Mouse (Mus musculus): Measurements from ENCODE around the gene Samd4b.
"Not testable (repeated sequence)": the region's sequence is repeated elsewhere in the genome, so short reads cannot be mapped to it uniquely, and the experiment has no call there.

Samd4b gene

DNA sequence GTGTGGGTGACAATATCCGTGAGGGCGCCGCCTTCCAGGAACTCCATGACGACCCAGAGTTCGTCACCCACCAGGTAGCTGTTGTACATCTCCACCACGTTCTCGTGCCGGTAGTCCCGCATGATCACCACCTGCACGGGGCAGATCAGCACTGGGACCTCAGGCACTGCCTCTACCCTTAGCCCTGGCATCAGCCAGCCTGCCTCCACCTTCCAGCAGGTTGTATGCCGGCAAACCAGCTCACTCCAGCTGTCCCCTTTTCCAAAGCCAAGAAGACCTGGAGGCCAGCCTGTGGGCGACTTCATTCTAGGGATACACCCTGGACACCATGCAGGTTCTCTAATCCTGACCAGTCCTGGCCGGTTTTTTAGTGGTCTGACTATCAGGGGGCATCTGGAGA lies 35.0 kb downstream of the Samd4b start:
- DNase-seq (ENCODE audit: low spot score in 2 of 2), result no peak

GRCm38 (mm10) chr7:28562371-28562770 lies 35.6 kb downstream of the Samd4b start:
- DNase-seq (ENCODE audit: low spot score in 2 of 2), result no peak

- DNase-seq (ENCODE audit: low spot score in 2 of 2), result no peak
These were observed 36.0 kb downstream of the Samd4b start for GRCm38 (mm10) chr7:28561967-28562366.

- no peak for DNase-seq (ENCODE audit: low spot score in 2 of 2)
These were observed 37.1 kb downstream of the Samd4b start for GRCm38 (mm10) chr7:28560856-28561255.

GRCm38 (mm10) chr7:28558486-28558885 lies 39.5 kb downstream of the Samd4b start:
- no peak for DNase-seq (ENCODE audit: low spot score in 2 of 2)

GRCm38 (mm10) chr7:28557708-28558107 lies 40.2 kb downstream of the Samd4b start:
- no peak for DNase-seq (ENCODE audit: low spot score in 2 of 2)

DNA sequence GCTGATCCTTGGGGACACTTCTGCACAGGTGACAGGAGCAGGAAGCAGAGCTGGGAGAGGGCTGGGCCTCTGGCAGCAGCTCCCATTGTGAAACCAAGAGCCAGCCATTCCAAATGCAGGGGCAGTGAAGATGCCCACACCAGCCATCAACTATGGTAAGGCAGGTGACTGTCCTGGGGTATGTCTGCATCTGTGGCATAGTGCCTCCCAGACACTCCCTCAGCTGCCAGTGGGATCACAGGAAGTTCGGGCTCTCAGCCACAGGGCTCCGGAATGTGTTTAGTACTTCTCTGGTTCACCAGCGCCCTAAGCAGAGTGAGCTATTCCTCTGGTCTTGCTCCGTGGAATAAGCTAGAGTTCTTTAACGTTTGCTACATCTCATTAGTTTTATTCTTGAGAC lies 40.9 kb downstream of the Samd4b start:
- DNase-seq (ENCODE audit: low spot score in 2 of 2), result no peak

DNA sequence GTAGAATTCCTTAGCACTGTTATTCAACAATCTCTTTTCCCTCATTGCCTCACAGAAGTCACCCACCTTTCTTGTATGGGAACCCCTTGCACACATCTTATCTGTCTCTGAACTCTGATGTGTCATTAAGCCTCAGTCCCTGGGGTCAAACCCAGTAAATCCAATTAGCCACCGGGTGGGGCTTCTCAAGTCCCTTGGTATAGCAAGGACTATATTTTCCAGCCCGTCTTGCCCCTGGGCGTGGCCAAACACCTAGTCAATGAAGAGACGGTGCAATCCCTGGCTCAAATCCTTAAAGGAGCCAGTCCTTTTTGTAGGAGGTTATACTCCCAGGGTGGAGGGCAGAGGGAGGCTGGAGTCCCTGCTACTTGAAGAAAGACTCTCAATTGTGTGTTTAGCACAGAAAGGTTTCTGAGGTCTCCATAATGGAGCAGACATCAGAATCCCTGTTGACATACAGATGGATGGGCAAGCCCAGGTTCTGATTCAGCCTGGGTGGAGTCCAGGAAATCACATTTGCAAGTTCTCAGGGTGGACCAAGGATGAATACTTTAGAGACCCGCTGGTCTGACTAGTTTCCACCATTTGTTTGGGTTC lies 41.9 kb downstream of the Samd4b start:
- no peak for DNase-seq (ENCODE audit: low spot score in 2 of 2)

- DNase-seq (ENCODE audit: low spot score in 2 of 2), result no peak
These were observed 44.9 kb downstream of the Samd4b start for GRCm38 (mm10) chr7:28553076-28553475.

- DNase-seq (ENCODE audit: low spot score in 2 of 2), result no peak
These were observed 50.3 kb downstream of the Samd4b start for GRCm38 (mm10) chr7:28547628-28548027.

DNA sequence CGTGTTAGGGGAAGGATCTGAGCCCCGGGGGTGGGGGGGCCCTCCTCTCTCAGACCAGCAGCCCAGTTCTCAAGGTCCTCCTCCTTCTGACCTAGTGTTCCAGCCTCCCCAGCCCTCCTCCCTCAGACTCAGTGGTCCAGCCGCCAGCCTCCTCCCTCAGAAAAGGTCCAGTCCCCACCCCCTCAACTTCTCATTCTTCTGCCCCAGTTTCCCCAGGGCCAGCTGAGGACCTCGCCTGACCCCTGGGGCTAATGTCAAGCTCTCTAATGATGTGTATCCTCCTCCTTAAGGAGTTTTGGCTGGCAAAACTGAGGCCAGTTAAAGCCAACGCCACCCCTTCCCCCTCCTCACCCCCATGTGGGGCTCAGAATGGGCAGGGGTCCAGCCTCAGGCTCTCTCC lies 50.8 kb downstream of the Samd4b start, which contains the start of gene Nccrp1:
Gene Nccrp1 (minus strand): TSS at position 101 of the 400 bp plus-strand sequence.
- no peak for DNase-seq (ENCODE audit: low spot score in 2 of 2)

DNA sequence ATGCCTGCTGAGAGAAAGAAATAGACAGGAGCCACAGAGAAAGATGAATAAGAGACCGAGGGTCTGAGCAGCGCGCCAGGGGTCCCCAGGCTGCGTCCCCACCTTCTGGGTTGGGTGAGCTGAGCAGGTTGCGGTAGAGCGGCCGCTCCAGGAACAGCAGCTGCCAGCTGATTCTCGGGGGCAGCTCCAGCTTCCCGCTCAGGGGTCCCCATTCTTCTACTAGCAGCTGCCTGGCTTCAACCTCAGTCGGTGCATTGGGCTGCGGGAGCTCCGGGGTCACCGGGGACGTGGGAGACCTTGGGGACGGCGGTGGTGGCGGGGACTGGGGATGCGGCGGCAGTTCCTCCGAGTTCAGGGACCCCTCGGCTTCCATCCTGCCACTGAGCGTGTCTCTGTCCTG lies 51.3 kb downstream of the Samd4b start:
- no peak for DNase-seq (ENCODE audit: low spot score in 2 of 2)

- DNase-seq (ENCODE audit: low spot score in 2 of 2), result no peak
These were observed 52.1 kb downstream of the Samd4b start for GRCm38 (mm10) chr7:28545891-28546210.

DNA sequence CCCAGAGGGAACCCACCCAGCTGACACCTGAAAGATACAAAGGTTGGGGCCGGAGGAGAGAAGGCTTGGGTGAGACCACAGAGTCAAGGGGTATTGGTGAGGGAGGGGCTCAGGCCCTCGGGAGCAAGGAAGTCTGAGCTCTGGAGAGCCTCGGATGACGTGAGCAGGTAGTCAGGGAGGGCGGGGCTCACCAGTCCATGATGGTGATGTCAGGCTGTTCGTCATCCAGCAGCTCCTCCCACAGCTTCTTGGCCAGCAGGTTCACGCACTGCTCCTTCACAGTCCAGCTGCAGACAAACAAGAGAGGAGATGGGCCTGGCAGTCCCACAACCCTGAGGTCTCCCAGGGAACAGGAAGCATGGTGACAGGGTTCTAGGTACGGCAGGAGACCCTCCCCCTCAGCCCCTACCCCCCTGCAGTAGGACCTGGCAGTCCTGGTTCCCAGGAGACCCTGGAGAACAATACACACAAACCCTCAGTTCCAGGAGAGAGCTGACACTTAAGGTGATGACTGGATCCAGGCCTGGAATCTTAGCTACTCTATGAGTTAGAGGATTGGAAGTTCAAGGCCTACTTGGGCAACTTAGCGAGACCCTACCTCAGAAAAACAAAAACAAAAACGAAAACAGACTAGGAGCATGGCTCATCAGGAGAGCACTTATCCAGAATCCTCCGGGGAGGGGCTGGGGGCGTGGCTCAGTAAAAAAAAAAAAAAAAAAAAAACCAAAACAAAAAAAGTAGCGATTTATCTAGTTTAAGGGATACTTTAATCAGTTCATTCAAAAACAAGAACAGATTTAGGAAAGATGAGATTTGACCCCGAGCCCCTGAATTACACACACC lies 52.7 kb downstream of the Samd4b start:
- no peak for DNase-seq (ENCODE audit: low spot score in 2 of 2)

DNA sequence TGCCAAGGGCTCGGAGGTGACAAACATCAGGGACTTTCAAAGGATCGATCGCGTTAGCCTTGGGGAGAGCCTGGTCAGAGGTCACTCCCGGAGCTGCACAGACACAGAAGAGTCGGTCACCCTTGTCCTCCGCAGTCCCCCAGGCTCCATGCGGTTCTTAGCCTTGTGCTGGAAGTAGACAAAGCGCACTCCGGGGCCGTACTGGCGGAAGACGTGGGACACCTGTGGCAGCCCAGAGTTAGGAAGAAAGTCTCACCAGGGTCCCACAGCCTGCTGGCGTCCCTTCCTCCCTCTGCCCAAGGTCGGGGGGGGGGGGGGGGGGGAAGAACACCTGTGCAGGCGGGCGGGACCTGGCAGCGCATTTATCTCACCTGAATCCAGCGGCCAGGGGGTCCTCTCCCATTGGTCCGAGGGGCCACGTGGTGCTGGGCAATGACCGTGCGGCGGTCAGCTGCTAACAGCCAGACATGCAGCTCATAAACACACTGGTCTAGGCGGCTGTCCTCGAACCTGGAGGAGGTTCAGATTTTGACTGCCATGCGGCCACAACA lies 53.8 kb downstream of the Samd4b start:
- no peak for DNase-seq (ENCODE audit: low spot score in 2 of 2)

DNA sequence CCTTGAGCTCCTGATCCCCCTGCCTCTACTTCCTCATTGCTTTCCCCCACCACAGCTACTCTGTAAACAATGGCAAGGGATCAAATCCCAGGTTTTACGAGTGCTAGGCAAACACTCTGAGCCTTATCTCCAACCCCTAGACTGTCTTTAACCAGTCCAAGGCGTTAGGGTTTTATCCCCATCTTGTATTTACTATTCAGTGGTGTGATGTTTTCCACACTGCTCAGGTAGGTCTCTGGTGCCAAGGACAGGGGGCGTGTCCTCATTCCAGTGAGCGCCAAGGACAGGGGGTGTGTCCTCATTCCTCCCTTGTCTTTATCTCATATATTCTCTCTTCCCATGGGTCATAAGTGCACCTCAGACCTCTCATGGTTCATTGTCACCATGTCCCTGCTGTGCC lies 57.4 kb downstream of the Samd4b start, which contains the start of gene Sycn:
Gene Sycn (plus strand): TSS at position 360 of the 400 bp plus-strand sequence.
- no peak for DNase-seq (ENCODE audit: low spot score in 2 of 2)

DNA sequence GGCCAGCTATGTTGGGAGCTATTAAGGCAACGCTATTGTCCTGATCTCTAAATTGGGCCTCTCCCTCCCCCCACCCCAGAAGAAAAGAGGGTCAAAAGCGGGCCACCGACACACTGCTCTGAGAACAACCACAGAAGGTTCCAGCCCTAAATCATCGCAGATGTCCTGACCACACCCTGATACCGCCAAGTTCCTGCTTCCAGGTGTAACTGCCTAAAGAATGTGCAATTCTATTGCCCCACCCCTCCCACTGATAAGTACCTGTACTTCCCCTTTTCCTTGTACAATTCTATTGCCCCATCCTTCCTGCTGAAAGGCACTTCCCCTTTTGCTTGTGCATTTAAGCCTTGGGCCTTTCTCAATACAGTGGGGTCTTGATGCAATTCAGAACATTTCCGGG lies 59.1 kb downstream of the Samd4b start:
- not testable (repeated sequence) for DNase-seq (ENCODE audit: low spot score in 2 of 2)

DNA sequence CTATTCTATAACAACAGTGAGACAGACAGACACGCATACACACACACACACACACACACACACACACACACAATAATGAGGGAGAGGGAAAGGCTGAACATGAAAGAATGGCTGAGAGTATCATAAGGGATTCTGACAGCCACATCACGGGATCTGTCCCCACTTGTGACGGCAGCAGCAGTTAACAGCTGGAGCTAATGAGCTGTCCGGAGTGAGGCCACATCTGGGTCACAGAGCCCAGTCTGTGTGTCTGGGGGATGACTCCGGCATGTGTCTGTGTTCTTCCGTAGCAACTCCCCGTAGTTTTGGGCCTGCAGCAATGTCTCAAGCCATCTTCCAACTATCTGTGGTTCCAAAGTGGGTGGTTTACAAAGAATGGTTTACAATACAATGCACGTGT lies 65.9 kb downstream of the Samd4b start:
- no peak for DNase-seq (ENCODE audit: low spot score in 2 of 2)

DNA sequence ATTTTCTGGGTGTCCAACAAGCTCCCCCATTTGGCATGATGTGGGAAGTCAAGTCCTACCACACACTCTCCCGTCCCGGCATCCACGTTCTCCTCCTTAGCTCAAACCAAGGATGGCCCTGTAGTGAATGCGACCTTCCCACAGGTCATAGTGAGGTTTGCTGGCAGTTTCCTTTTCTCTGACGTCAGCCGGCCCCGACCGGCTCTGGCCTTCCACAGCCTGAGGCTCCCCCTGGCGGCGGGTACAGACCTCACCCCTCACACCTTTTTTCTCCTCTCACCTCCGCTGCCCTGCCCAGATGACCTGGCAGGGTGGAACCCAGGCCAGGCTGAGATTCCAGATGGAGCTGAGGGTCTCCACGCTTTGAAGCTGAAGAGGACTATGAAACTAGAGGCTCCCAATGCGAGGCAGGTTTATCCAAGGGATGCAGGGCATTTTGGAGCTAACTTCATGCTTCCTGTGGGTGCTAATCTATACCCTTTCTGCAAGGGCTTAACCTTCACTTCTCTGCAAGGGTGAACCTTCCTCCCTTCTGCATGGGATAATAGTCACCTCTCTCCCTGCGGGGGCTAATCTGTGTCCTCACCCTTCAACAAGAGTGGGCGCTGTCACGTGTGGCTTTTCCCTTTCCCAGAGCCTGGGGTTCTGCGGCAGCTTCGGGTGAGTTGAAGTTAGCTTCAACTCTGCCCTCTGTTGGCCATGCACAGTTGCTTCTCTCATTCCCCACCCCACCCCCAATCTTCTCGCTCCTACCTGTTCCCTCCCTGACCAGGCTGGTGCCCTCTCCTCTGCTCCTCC lies 69.8 kb downstream of the Samd4b start:
- peak; percentile 81 to 95 for DNase-seq (ENCODE audit: low spot score in 2 of 2)

GRCm38 (mm10) chr7:28522536-28522935 lies 75.4 kb downstream of the Samd4b start, which contains the start of gene Ifnl3:
Gene Ifnl3, plus strand, starts transcription at chr7:28522836.
- not testable (repeated sequence) for DNase-seq (ENCODE audit: low spot score in 2 of 2)

DNA sequence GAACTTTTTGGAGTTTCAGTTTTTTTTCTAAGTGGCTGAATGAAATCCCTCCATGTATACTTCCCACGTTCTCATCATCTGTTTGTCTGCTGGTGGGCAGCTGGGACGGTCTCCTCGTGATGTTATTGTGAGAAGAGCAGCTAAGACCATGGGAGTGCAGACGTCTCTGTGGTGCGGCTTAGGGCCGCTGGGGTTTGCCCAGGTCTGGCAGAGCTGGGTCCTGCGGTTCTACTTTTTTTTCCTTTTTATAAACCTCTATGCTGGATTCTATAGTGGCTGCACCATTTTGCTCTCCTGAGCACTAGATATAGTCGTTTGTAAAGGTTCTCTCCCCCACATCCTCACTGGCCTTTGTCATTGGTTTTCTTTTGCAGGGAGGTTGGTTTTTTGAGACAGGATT lies 86.5 kb downstream of the Samd4b start:
- no peak for DNase-seq (ENCODE audit: low spot score in 2 of 2)

DNA sequence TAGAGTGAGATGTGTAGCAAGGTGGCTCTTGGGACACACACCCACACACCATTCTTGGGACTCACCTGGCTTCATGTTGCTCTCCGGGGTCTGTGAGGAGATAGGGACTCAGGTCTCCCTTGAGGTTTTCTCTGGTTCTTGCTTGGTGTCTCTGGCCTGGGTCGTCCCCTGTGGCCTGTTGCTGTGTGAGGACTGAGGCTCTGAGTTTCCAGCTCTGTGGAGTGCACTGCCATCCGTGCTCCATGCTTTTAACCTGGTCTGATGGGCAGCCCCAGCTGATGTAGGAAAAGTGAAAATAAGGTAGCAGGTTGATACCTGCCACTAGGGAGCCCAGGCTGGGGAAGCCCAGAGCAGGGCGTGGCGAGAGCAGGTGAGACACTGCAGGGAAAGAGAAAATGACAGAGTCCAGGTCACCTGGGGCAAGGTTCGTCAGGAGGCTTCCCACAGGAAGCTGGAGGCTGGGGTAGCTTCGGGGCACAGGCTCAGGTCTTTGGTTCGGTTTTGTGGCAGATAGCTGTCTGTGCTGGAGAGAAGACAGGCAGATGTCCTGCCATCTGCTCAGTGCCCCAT lies 87.5 kb downstream of the Samd4b start, which contains the start of gene Ifnl2:
Gene Ifnl2 (minus strand): TSS at position 51 of the 570 bp plus-strand sequence.
- DNase-seq (ENCODE audit: low spot score in 2 of 2), result not testable (repeated sequence)
